9 mouse cellular contexts compared by ENCODE assay signal in the genomic region with DNA sequence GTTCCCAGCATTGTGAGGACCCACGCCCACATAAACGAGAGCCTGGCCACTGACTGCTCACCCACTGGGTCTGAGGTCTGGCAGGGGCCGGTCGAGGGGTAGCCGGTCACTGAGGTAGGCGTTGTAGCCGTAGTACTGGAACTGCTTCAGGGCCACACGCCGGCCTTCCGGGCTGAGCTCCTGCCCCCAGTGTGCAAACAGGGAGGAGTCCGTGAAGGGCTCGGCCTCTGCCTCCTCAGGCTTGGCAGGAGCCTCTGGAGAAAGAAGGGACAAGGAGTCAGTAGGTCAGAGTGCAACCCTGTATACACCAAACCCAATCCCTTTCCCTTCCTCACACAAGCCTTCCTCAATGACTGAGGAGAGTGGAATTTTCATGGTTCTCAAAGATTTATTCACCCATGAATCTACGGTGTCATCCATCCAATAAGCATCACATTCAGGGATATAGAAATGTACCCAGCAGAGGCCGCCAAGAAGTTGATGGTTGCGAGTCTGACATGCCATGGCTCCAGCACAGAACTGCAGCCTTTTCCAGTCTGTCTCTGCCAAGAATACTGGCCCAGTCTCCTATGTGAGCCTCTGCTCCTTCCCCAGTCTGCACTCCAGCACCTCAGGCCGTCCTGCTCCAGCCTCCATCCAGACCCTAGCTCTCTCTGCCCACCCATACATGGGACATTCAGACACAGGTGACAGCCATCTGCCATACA.
DNase-seq lines count a peak whose midpoint lies in the region; ATAC-seq lines count a peak whose summit lies in the region.
"Had no signal": no experiment of that assay in that cellular context is flagged by ENCODE, and none has a peak within 500 bp of the region (broad histone marks: within the 10 kb centered on the region; RNA-seq: fewer than 3 reads in every experiment).

No protein-coding gene starts in this region.

- H3K4me3 ChIP-seq in heart, embryonic 10.5 days: no peak overlapping the region
- no peak overlapping the region for H3K4me3 ChIP-seq in limb, embryonic 15.5 days
- H3K4me3 ChIP-seq: heart, embryonic 13.5 days had no signal

- DNase-seq in heart, postnatal 14 days: peak; percentile 6 to 12
- DNase-seq in heart, embryonic 10.5 days (ENCODE audit: low spot score): no peak
- DNase-seq in NIH3T3 (ENCODE audit: low read depth): peak; percentile 59
- DNase-seq in adrenal gland, postnatal 25 days: peak; percentile 59
- no peak for DNase-seq in spleen, postnatal 14 days (ENCODE audit: low spot score in 2 of 2)
- DNase-seq in T-cell, adult 2 months (ENCODE audit: low spot score): no peak
- no peak for DNase-seq in left cerebral cortex, adult 18-20 months (ENCODE audit: low spot score in 2 of 2)

- H3K27me3 ChIP-seq in heart, embryonic 10.5 days (ENCODE audit: insufficient read depth, poor library complexity, severe bottlenecking): no peaks in the 10 kb centered on the region
- H3K27me3 ChIP-seq in limb, embryonic 15.5 days: no peaks in the 10 kb centered on the region
- H3K27me3 ChIP-seq: heart, embryonic 13.5 days had no signal

- no peaks in the 10 kb centered on the region for H3K36me3 ChIP-seq in heart, embryonic 10.5 days
- no peaks in the 10 kb centered on the region for H3K36me3 ChIP-seq in limb, embryonic 15.5 days
- H3K36me3 ChIP-seq: heart, embryonic 13.5 days had no signal

- H3K27ac ChIP-seq in heart, embryonic 10.5 days: no peak overlapping the region
- H3K27ac ChIP-seq in limb, embryonic 15.5 days: peak overlapping the region; percentile 35; the same call in 1 of the 2 replicates
- H3K27ac ChIP-seq: heart, embryonic 13.5 days had no signal

- H3K4me1 ChIP-seq in heart, embryonic 10.5 days: no peaks in the 10 kb centered on the region
- peaks cover 9% of the 10 kb centered on the region for H3K4me1 ChIP-seq in limb, embryonic 15.5 days
- H3K4me1 ChIP-seq: heart, embryonic 13.5 days had no signal

- no peak overlapping the region for H3K9ac ChIP-seq in limb, embryonic 15.5 days
- H3K9ac ChIP-seq: heart, embryonic 13.5 days had no signal

- no peak for ATAC-seq in limb, embryonic 15.5 days (ENCODE audit: insufficient number of reproducible peaks, low FRiP score, low TSS enrichment, low read depth)

- intact Hi-C loops in heart, postnatal 14 days (cut with DNase I): no loop called here

- H3K4me2 ChIP-seq in limb, embryonic 15.5 days: no peak overlapping the region
- H3K4me2 ChIP-seq: heart, embryonic 13.5 days had no signal

- 76% methylated on average over 16 of the region's 16 CpGs for WGBS in heart, embryonic 10.5 days
- WGBS in limb, embryonic 15.5 days: 57% methylated on average over 16 of the region's 16 CpGs

- no peaks in the 10 kb centered on the region for H3K9me3 ChIP-seq in heart, embryonic 10.5 days
- no peaks in the 10 kb centered on the region for H3K9me3 ChIP-seq in limb, embryonic 15.5 days
- H3K9me3 ChIP-seq: heart, embryonic 13.5 days had no signal

Comparison
In these comparisons a context has a peak if more than half of its experiments do, and no peak if none do; other contexts are left out.
1. DNase-seq: peak in heart, postnatal 14 days (2 of 2), NIH3T3 (single experiment) and adrenal gland, postnatal 25 days (single experiment); none in heart, embryonic 10.5 days (single experiment), spleen, postnatal 14 days (0 of 2), T-cell, adult 2 months (single experiment) and left cerebral cortex, adult 18-20 months (0 of 2).